Mouse (Mus musculus): ENCODE data around the gene Mlh1. TPM values are rescaled to one million over a fixed set of nuclear protein-coding genes. Genes with fewer than 3 reads are reported as not detected.

The Mlh1 gene
- polyA plus RNA-seq, 1 experiment from 2014 or later: 39.4 TPM

DNA sequence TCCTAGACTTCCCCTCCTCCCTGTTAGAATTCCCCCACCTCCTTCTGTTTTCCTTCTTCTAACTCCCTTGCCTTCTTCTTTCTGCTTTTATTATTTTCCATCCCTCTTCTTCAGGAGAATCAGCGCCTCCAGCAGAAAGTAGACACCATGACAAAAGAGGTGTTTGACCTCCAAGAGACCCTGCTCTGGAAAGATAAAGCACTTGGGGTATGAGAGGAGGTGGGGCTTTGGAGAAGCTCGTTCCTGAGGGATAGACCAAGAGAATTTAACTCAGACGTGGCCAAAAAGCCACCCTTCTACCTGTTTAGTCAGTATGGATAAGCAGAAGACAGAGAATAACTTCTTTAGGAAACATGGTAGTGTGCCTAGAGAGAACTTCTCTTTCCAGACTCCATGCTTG lies 63.9 kb downstream of the Mlh1 start:
- ATAC-seq (ENCODE audit: low FRiP score): no peak
- H3K4me2 ChIP-seq (replicated peaks): no peak overlapping the region
- WGBS: 47% methylated on average over 3 of the region's 3 CpGs

DNA sequence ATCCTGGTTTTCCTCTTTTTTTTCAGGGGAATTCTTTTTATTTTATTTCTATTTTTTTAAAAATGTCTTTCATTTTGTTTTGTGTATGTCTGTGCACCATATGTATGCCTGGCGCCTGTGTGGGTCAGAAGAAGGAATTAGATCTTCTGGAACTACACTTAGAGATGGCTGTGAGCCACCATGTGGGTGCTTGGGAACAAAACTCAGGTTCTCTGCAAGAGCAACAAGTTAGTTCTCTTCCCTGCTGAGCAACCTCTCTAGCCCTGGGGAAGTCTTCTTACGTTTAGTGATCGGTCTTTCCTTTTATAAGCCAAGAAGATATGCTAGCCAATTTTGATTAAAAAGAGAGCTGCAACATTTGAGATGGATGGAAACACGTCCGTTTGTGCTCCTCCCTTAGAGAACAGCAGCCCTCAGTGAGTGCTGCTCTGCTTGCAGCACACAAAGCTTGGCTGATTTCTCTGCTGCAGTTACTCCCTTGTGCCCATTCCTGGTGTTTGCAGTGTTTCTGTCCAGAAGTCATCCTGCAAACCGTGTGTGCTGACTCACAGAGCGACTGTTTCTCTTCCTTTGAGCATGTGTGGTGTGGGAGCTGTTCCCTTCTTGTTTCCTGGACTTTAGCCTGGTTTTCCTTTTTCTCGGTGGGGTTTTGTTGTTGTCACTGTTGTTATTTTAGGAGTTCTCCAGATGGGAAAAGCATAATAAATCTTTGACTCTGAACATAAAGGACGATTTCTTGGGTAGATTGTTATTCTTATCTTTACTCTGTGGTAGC lies 66.8 kb downstream of the Mlh1 start:
- no peaks in the 10 kb centered on the region for H3K4me1 ChIP-seq
- 73% methylated on average over 9 of the region's 9 CpGs for WGBS
- peaks cover 20% of the 10 kb centered on the region; the same call in 1 of the 2 replicates for H3K36me3 ChIP-seq
- H3K27ac ChIP-seq: no peak overlapping the region
- ATAC-seq (ENCODE audit: low FRiP score): no peak
- H3K27me3 ChIP-seq: no peaks in the 10 kb centered on the region
- no peak overlapping the region for H3K9ac ChIP-seq
- no peak overlapping the region for H3K4me2 ChIP-seq (replicated peaks)
- no peaks in the 10 kb centered on the region for H3K9me3 ChIP-seq (replicated peaks)
- H3K4me3 ChIP-seq: no peak overlapping the region

More for the DNA sequence above, 63.9 kb downstream of the Mlh1 start:
- no peak overlapping the region for H3K9ac ChIP-seq
- no peaks in the 10 kb centered on the region for H3K9me3 ChIP-seq (replicated peaks)
- peaks cover 10% of the 10 kb centered on the region; the same call in 1 of the 2 replicates for H3K36me3 ChIP-seq
- H3K27ac ChIP-seq: no peak overlapping the region
- H3K4me1 ChIP-seq: no peaks in the 10 kb centered on the region
- no peaks in the 10 kb centered on the region for H3K27me3 ChIP-seq
- no peak overlapping the region for H3K4me3 ChIP-seq

DNA sequence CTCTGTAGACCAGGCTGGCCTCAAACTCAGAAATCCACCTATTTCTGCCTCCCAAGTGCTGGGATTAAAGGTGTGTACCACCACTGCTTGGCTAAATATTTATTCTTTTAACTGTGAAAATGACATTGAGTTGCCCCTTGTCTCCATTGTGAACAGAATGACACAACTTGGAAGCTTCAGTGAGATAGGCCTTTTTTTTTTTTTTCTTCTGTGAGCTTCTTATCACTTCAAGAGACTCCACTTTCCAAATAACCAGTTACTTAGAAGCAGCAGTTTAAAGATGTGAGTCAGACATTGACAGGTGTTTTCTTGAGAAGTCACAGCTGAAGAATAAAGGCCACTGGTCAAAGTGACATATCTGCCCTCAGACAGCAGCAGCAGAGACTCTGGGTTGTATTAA lies 71.4 kb downstream of the Mlh1 start:
- H3K9ac ChIP-seq: no peak overlapping the region
- H3K4me1 ChIP-seq: no peaks in the 10 kb centered on the region
- H3K9me3 ChIP-seq (replicated peaks): no peaks in the 10 kb centered on the region
- no peak for ATAC-seq (ENCODE audit: low FRiP score)
- H3K27me3 ChIP-seq: no peaks in the 10 kb centered on the region
- no peak overlapping the region for H3K4me2 ChIP-seq (replicated peaks)
- H3K4me3 ChIP-seq: no peak overlapping the region
- peaks cover 15% of the 10 kb centered on the region for H3K36me3 ChIP-seq
- H3K27ac ChIP-seq: no peak overlapping the region

DNA sequence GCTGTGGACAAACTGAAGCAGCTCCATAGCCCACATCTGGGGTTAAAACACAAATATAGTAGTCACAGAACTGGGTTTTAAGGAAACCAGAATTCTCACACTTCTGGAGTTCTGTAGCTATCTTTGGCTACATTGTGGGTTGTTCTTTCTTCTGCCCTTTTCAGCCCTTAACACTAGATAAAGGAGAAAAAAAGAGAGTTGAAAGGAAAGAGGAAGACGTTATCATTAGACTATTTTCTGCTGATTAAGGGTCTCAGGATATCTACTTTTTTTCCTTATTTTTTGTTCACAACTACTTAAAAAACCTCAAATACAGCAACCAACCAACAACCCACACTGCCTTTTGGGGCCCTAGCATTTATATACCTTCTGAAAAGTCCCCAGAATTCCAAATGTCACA lies 73.3 kb downstream of the Mlh1 start:
- Histone ChIP-seq H3K4me1 (no peaks in the 10 kb centered on the region), H3K4me2 (replicated peaks) (no peak overlapping the region), H3K27ac (no peak overlapping the region), H3K9ac (no peak overlapping the region), H3K9me3 (replicated peaks) (no peaks in the 10 kb centered on the region), H3K27me3 (no peaks in the 10 kb centered on the region), H3K4me3 (no peak overlapping the region), H3K36me3 (peaks cover 15% of the 10 kb centered on the region)
- no peak for ATAC-seq (ENCODE audit: low FRiP score)
- WGBS: 68% methylated on average over 1 of the region's 1 CpGs

DNA sequence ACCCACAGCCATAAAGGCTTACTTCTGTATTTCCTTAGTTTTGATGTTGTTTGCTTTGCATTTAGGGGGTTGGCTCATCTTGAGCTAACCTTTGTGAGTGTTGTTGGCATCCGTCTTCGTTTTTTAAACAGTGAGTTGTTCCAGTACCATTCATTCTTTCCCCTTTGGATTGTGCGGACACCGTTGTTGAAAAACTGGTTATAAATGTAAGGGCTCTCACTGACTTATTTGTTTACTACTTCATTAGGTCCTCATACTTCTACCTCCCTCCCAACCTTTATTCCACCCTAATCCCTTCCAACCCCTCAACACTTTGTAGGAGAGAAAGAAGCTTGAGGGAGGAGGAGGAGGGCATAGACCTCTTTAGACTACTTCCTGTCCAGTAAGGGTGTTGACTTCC lies 73.9 kb downstream of the Mlh1 start:
- ATAC-seq (ENCODE audit: low FRiP score): no peak
- no peaks in the 10 kb centered on the region for H3K4me1 ChIP-seq
- WGBS: 96% methylated on average over 4 of the region's 4 CpGs

DNA sequence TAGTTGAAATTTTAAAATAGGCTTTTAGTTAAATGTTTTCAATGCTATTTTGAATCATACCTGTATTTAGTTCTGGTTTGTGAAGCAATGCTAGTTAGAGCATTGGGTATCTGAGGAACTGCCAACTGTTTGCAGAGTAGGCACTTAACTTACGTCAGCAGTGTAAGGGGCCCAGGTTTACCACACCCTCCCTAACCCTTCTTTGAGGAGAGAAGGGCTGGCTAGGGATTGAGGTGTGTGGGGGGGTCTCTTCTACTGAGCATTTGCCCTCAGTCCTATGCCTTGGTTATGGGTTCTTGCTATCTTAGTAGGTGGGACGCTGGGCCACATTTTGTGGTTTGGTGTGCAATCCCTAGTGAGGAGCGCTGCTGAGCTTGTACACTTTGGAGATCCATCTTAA lies 74.5 kb downstream of the Mlh1 start:
- Histone ChIP-seq H3K27ac (no peak overlapping the region), H3K36me3 (peaks cover 8% of the 10 kb centered on the region), H3K4me3 (no peak overlapping the region), H3K4me2 (replicated peaks) (no peak overlapping the region), H3K27me3 (no peaks in the 10 kb centered on the region), H3K9ac (no peak overlapping the region), H3K4me1 (no peaks in the 10 kb centered on the region), H3K9me3 (replicated peaks) (no peaks in the 10 kb centered on the region)
- no peak for ATAC-seq (ENCODE audit: low FRiP score)
- 93% methylated on average over 3 of the region's 3 CpGs for WGBS

More for the DNA sequence above, 73.9 kb downstream of the Mlh1 start:
- Histone ChIP-seq H3K27ac (no peak overlapping the region), H3K36me3 (peaks cover 12% of the 10 kb centered on the region), H3K9me3 (replicated peaks) (no peaks in the 10 kb centered on the region), H3K4me2 (replicated peaks) (no peak overlapping the region), H3K4me3 (no peak overlapping the region), H3K27me3 (no peaks in the 10 kb centered on the region), H3K9ac (no peak overlapping the region)

DNA sequence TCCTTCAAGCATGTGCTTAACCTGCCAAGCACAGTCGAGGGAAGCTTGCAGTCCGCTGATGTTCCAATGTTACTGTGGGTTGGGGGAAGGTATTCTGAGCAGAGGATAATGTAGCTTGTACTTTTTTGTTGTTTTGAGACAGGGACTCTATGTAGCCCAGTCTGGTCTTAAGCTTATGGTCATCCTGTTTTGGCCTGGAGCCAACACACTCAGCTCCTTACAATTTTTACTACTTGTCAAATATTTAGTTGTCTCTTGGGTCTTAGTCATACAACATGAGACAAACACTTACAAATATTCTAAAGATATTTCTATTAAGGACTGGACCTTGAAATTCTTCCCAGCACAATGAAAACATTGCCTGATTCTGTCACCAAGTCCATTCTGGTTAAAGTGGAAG lies 78.4 kb downstream of the Mlh1 start:
- Histone ChIP-seq H3K27ac (no peak overlapping the region), H3K36me3 (peaks cover 20% of the 10 kb centered on the region), H3K4me2 (replicated peaks) (no peak overlapping the region), H3K4me1 (no peaks in the 10 kb centered on the region), H3K4me3 (no peak overlapping the region), H3K9me3 (replicated peaks) (no peaks in the 10 kb centered on the region), H3K9ac (no peak overlapping the region), H3K27me3 (no peaks in the 10 kb centered on the region)
- 96% methylated on average over 2 of the region's 2 CpGs for WGBS
- no peak for ATAC-seq (ENCODE audit: low FRiP score)

DNA sequence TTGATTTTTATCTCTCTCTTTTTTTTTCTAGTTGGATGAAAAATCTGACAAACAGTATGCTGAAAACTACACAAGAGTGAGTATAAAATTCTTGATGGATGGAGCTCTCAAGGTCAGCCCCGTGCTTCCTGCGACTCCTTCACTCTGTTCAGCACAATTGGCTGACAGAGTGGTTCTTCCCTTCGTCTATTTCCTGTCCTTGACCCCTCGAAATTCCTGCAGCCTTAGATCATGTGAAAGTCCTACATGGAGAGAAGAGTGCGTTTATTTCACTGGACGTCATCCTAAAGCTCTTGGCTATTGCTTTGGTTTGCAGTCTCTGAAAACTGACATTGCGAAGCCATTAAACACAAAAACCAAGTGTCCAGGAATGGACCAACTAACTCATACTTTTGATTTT lies 82.9 kb downstream of the Mlh1 start:
- H3K4me1 ChIP-seq: peaks cover 9% of the 10 kb centered on the region
- ATAC-seq (ENCODE audit: low FRiP score): no peak
- 86% methylated on average over 7 of the region's 7 CpGs for WGBS
- no peaks in the 10 kb centered on the region for H3K9me3 ChIP-seq (replicated peaks)
- no peak overlapping the region for H3K9ac ChIP-seq
- peaks cover 20% of the 10 kb centered on the region for H3K36me3 ChIP-seq
- H3K27ac ChIP-seq: no peak overlapping the region
- H3K4me3 ChIP-seq: no peak overlapping the region
- no peak overlapping the region for H3K4me2 ChIP-seq (replicated peaks)
- no peaks in the 10 kb centered on the region for H3K27me3 ChIP-seq

DNA sequence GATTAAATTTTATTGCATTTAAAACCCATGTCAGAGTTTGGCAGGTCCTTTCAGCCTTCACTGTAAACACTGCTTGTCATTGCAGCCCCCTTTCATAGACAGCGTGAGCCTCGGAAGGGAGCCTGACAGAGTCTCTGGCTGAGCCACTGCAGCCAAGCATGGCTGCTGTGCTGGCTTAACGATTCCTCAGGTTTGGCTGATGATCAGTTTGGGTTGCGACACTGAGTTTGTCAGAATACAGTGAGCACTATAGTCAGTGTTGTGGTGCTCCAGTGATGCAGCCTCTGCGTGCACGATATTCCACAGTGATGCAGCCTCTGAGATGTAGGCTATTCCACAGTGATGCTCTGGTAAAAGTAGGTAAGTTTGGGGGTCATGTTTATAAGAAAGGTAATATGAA lies 84.7 kb downstream of the Mlh1 start:
- H3K4me1 ChIP-seq: peaks cover 9% of the 10 kb centered on the region
- H3K4me2 ChIP-seq (replicated peaks): no peak overlapping the region
- H3K27ac ChIP-seq: no peak overlapping the region
- H3K9ac ChIP-seq: no peak overlapping the region
- peaks cover 20% of the 10 kb centered on the region for H3K36me3 ChIP-seq
- WGBS: 83% methylated on average over 6 of the region's 6 CpGs
- H3K27me3 ChIP-seq: no peaks in the 10 kb centered on the region
- no peaks in the 10 kb centered on the region for H3K9me3 ChIP-seq (replicated peaks)
- no peak overlapping the region for H3K4me3 ChIP-seq
- ATAC-seq (ENCODE audit: low FRiP score): no peak

DNA sequence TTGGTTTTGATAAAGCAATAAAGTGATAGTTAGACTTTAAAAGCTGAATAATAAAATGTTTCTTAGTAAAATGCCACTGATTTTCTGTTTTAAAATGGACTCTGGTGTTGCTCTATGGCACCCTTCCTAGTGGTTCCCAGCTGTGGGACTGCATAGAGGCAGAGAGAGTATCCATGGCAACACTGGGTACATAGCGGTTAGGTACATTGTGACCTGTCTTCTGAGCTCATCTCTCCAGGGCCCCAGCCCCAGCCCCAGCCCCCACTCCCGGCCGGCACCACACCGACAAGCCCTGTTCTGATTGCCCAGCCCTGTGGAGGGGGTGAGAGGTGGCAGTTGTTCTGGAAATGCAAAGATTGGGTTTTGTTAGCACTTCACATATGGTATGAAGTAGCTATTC lies 86.7 kb downstream of the Mlh1 start:
- Histone ChIP-seq H3K4me1 (peaks cover 9% of the 10 kb centered on the region), H3K27ac (no peak overlapping the region), H3K9ac (no peak overlapping the region), H3K36me3 (peaks cover 11% of the 10 kb centered on the region), H3K4me3 (no peak overlapping the region), H3K4me2 (replicated peaks) (0 out of 2 replicates have a peak overlapping the region, but pooled peaks have one; percentile 16), H3K27me3 (no peaks in the 10 kb centered on the region), H3K9me3 (replicated peaks) (no peaks in the 10 kb centered on the region)
- WGBS: 18% methylated on average over 4 of the region's 4 CpGs
- peak; percentile 86 for ATAC-seq (ENCODE audit: low FRiP score)

DNA sequence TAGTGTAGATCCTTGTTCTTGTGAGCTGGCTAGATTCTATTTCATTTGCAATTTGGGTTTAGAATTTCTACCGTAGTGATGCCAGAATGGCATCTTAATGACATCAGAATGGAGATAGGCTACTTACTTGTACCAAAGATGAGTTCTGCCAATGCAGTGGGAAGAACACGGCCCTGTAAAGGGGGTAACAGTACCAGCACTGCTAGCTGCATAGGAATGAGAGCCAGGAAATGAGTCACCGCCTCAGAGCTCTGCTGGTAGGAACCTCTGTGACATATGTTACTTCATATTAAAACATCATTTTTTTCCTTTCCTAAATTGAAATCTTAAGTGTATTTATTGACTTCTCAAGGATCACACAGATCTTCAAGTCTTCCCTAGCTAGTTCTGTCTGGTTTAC lies 89.4 kb downstream of the Mlh1 start:
- H3K4me3 ChIP-seq: no peak overlapping the region
- no peaks in the 10 kb centered on the region for H3K9me3 ChIP-seq (replicated peaks)
- H3K27me3 ChIP-seq: no peaks in the 10 kb centered on the region
- H3K36me3 ChIP-seq: no peaks in the 10 kb centered on the region
- ATAC-seq (ENCODE audit: low FRiP score): no peak
- H3K9ac ChIP-seq: no peak overlapping the region
- no peak overlapping the region for H3K27ac ChIP-seq
- 83% methylated on average over 3 of the region's 3 CpGs for WGBS
- H3K4me2 ChIP-seq (replicated peaks): no peak overlapping the region
- H3K4me1 ChIP-seq: peaks cover 9% of the 10 kb centered on the region

DNA sequence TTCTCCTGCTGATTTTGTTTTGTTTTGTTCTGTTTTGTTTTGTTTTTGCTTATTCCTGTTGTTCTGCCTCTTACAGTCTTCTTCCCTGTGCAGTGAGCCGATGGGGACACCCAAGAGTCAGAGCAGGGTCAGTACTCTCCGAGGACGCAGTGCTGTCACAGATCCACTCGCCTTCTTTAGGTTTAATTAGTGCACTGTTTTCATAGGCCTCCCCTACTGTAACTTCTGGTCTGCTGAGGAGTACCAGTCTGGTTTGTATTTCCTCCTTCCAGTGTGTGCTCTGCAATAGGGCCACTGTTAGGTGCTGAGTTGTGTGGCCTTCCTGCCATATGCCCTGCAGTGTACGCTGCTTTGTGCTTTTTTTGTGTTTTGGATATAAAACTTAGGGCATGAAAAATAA lies 92.6 kb downstream of the Mlh1 start:
- Histone ChIP-seq H3K4me2 (replicated peaks) (no peak overlapping the region), H3K27me3 (no peaks in the 10 kb centered on the region), H3K4me3 (no peak overlapping the region), H3K27ac (no peak overlapping the region), H3K9me3 (replicated peaks) (no peaks in the 10 kb centered on the region), H3K4me1 (no peaks in the 10 kb centered on the region), H3K36me3 (no peaks in the 10 kb centered on the region), H3K9ac (no peak overlapping the region)
- WGBS: 85% methylated on average over 5 of the region's 5 CpGs
- ATAC-seq (ENCODE audit: low FRiP score): no peak
